Mouse (Mus musculus) stomach, postnatal 0 days (tissue): Measurements from ENCODE around the gene Eif3d. TPM values are rescaled to one million over a fixed set of nuclear protein-coding genes. Genes with fewer than 3 reads are reported as not detected.

Experiments used
- ATAC-seq: fragments of 200-750 bp; cut with Nextera tagmentation; 2 replicates; pipeline ENCODE4 v1.8.0; 2017; ENCODE audit not compliant: low FRiP score, low TSS enrichment
- DNase-seq: peaks from one replicate; pipeline ENCODE4 v3.0.0-alpha.2; 2016; ENCODE audit warnings: low spot score
- H3K27ac ChIP-seq: fragments of 300-500 bp; sonication (generic); replicated peaks from 2 replicates; pipeline ENCODE4 v1.5.1; 2014; ENCODE audit warnings: mild to moderate bottlenecking, control low read depth
- H3K27me3 ChIP-seq: fragments of 300-500 bp; sonication (generic); 2 replicates; pipeline ENCODE4 v1.6.1; 2014; ENCODE audit warnings: low read length; ENCODE audit not compliant: control insufficient read depth, insufficient read depth
- H3K36me3 ChIP-seq: fragments of 300-500 bp; sonication (generic); 2 replicates; pipeline ENCODE4 v1.6.1; 2014; ENCODE audit warnings: low read length, mixed read lengths; ENCODE audit not compliant: control insufficient read depth, insufficient read depth
- H3K4me1 ChIP-seq: fragments of 300-500 bp; sonication (generic); replicated peaks from 2 replicates; pipeline ENCODE4 v1.6.1; 2014; ENCODE audit warnings: antibody characterized with exemption; ENCODE audit not compliant: control insufficient read depth, insufficient read depth
- H3K4me2 ChIP-seq: fragments of 300-500 bp; sonication (generic); replicated peaks from 2 replicates; pipeline ENCODE4 v1.6.1; 2014; ENCODE audit warnings: low read depth, mild to moderate bottlenecking, control low read depth, moderate library complexity
- H3K4me3 ChIP-seq: fragments of 300-500 bp; sonication (generic); 2 replicates; pipeline ENCODE4 v1.5.1; 2014; ENCODE audit warnings: low read depth, low read length, control low read depth
- H3K9ac ChIP-seq: fragments of 300-500 bp; sonication (generic); 2 replicates; pipeline ENCODE4 v1.6.1; 2014; ENCODE audit warnings: mild to moderate bottlenecking, low read length, control low read depth, mixed read lengths
- H3K9me3 ChIP-seq: fragments of 300-500 bp; sonication (generic); 2 replicates; pipeline ENCODE4 v1.6.1; 2016; ENCODE audit warnings: low read length; ENCODE audit not compliant: control insufficient read depth
- CTCF ChIP-seq: IDR thresholded peaks from 2 replicates; pipeline ENCODE4 v1.5.1; 2016; ENCODE audit warnings: antibody characterized with exemption, low read depth, mild to moderate bottlenecking, moderate library complexity
- EP300 ChIP-seq: optimal IDR thresholded peaks from 2 replicates; pipeline ENCODE3; 2016; ENCODE audit warnings: antibody characterized with exemption
- WGBS: fragments of 180-500 bp; shearing (Covaris S2); extraction: QIAGEN DNeasy Blood & Tissue Kit; methylation state at CpG from one replicate; pipeline ENCODE4 v1.1.7; 2014; 5-methylcytosine and 5-hydroxymethylcytosine counted together
- polyA plus RNA-seq: library from polyadenylated mRNA; unstranded; fragments of >200 nt; fragmentation: Nextera tagmentation; extraction: Ambion mirVana; gene quantifications from 2 replicates; pipeline ENCODE4 v1.2.1, GENCODE M21; 2015

The Eif3d gene
- polyA plus RNA-seq, 1 experiment from 2014 or later = 106 TPM

DNA sequence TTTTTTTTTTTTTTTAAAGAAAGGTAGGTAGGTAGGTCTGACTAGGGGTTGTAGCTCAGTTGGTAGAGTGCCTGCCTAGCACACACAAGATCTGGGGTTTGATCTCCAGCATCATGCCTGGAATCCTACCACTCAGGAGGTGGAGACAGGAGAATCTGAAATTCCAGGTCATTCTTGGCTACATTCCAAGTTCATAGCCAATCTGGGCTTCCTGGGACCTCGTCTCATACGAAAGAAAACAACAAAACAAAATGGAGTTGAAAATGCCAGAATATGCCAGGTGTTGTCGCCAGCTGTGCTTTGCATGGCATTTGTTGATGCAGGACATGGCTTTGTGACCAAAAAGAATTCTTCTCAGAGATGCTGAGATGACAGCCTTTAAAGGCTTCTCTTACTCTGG lies 37.4 kb downstream of the Eif3d start:
- TF ChIP-seq CTCF = no peak
- no peak for TF ChIP-seq EP300
- no peaks in the 10 kb centered on the region for H3K36me3 ChIP-seq
- no peaks in the 10 kb centered on the region for H3K9me3 ChIP-seq
- no peak for ATAC-seq
- H3K4me2 ChIP-seq = no peak overlapping the region; the same call in 1 of the 2 replicates
- peaks cover 4% of the 10 kb centered on the region; the same call in 1 of the 2 replicates for H3K4me1 ChIP-seq
- no peak overlapping the region for H3K4me3 ChIP-seq
- H3K9ac ChIP-seq = no peak overlapping the region
- no peak overlapping the region for H3K27ac ChIP-seq
- 61% methylated on average over 3 of the region's 3 CpGs for WGBS
- DNase-seq = no peak
- no peaks in the 10 kb centered on the region for H3K27me3 ChIP-seq

DNA sequence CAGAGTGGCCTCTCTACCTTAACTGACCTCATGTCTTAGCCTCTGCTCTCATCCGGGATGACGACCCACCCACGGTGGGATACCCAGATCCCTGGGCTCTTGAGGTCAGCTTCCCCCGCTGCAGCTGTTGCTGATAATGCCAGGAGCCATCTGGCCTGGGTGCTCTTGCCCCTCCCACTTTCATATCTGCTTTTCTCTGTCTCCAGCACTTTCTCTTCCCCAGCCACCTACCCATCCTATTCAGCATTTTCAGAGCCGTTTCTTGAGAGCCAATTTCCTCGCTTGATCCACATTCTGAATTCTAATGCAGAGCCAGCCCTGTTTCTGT lies 39.0 kb downstream of the Eif3d start:
- 60% methylated on average over 6 of the region's 6 CpGs for whole genome bisulfite sequencing
- no peak overlapping the region for H3K27ac ChIP-seq
- ATAC-seq (no peak), DNase-seq (no peak)
- TF ChIP-seq CTCF (no peak), EP300 (no peak)
- no peak overlapping the region for H3K4me3 ChIP-seq
- H3K9ac ChIP-seq = no peak overlapping the region
- H3K4me1 ChIP-seq = peaks cover 4% of the 10 kb centered on the region; the same call in 1 of the 2 replicates
- no peaks in the 10 kb centered on the region for H3K36me3 ChIP-seq
- H3K9me3 ChIP-seq = no peaks in the 10 kb centered on the region
- H3K4me2 ChIP-seq = no peak overlapping the region
- H3K27me3 ChIP-seq = no peaks in the 10 kb centered on the region

DNA sequence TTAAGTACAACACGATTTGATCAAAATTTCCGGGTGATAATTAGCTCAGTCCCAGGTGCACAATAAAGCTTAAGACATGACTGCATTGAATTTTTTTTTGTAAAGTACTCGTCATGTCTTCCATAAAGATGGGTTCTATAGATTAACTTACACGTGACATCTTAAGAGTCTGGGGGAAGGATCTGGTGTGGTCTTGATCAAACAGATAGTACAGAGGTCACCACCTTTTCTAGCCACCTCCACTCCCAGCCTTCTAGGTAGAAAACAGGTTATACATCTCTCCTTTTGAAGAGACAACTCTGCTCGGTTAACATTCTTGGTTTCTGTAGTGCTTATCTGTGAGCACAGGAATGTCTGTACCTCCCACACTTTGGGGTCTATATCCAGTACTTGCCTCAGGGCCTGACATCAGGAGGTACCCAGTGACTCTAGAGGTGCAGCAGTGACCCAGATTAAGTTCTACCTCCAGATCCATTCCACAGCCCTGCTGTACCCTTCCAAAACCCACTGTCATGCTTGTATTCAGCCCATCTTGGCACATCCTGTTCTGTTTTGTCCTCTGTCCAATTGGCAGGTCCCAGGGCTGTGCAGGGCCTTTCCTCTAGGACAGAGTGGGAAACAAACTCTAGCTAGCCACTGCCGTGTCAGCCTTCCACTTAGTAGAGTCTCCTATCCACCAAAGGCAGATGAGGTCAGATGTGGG lies 39.5 kb downstream of the Eif3d start:
- ATAC-seq (no peak), DNase-seq (no peak)
- H3K4me3 ChIP-seq = no peak overlapping the region
- H3K27ac ChIP-seq = no peak overlapping the region
- H3K9me3 ChIP-seq = no peaks in the 10 kb centered on the region
- WGBS = 65% methylated on average over 6 of the region's 6 CpGs
- H3K27me3 ChIP-seq = no peaks in the 10 kb centered on the region
- peaks cover 4% of the 10 kb centered on the region; the same call in 1 of the 2 replicates for H3K4me1 ChIP-seq
- H3K4me2 ChIP-seq = no peak overlapping the region
- H3K36me3 ChIP-seq = no peaks in the 10 kb centered on the region
- TF ChIP-seq EP300 (no peak), CTCF (no peak)
- H3K9ac ChIP-seq = no peak overlapping the region

DNA sequence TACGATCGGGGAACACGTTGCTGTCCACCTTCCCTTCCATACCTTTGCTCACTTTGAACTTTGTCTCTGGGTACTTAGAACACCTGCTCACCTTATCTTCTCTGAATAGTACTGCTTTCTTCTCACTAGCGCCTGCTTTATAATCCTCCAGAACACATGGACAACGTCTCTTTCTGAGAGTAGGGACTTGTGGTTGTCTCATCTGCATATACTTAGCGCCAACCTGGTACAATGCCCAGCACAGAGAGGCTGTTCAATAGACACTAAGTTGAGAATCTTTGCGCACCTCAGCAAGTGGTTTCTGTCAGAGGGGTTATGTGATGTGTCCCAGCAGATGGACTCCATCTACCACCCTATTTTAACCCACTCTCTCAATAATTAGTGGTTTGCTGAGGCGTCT lies 40.8 kb downstream of the Eif3d start:
- H3K4me2 ChIP-seq = peak overlapping the region; percentile 74
- H3K4me3 ChIP-seq = no peak overlapping the region
- no peak for DNase-seq
- H3K27me3 ChIP-seq = no peaks in the 10 kb centered on the region
- WGBS = 39% methylated on average over 8 of the region's 8 CpGs
- no peaks in the 10 kb centered on the region for H3K9me3 ChIP-seq
- no peak overlapping the region for H3K27ac ChIP-seq
- H3K9ac ChIP-seq = no peak overlapping the region
- no peaks in the 10 kb centered on the region for H3K36me3 ChIP-seq
- H3K4me1 ChIP-seq = peaks cover 4% of the 10 kb centered on the region; the same call in 1 of the 2 replicates
- ATAC-seq = no peak
- no peak for TF ChIP-seq EP300
- no peak for TF ChIP-seq CTCF

DNA sequence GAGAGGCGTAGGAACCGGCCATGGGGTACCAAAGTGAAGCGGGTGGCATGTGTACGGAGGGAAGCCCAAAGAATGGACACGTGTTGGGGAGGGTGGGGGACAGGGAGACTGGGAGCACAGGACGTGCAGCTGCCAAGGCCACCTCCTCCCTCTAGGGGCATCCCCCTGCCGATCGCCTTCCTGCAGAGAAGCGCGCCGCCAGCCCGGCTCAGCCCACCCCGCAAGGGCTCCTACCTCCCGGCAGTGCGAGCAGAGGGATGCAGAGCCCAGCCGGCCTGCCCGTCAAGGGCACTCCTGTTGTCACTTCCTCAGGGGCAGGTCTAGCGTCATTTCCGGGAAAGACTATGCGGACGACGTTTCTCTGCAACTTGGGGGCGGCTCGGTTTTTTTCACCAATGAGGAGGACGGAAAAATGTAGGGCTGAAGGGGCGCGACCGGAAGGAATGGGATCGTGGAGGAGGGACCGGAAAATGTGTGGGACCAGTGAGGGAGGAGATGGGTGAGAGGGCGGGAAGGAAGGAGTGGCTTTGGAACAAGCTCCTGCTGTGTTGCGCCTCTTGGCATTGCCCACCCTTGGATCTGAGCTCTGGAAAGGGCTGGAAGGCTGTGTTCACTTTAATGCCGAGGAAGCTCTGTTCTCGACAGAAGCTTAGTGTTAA lies 41.8 kb downstream of the Eif3d start, which contains the start of gene Txn2:
Gene Txn2, minus strand, starts transcription at position 334 of the 659 bp plus-strand sequence.
- H3K4me2 ChIP-seq = peak within 1 kb of the TSS; percentile 74
- H3K9ac ChIP-seq = peak within 1 kb of the TSS; percentile 65
- no peaks in the 10 kb centered on the region for H3K27me3 ChIP-seq
- peaks cover 4% of the 10 kb centered on the region; the same call in 1 of the 2 replicates for H3K4me1 ChIP-seq
- peak; percentile 95 for ATAC-seq
- DNase-seq = peak; percentile 97
- H3K27ac ChIP-seq = peak within 1 kb of the TSS; percentile 96
- 1% methylated on average over 34 of the region's 34 CpGs for WGBS
- H3K36me3 ChIP-seq = 0 out of 2 replicates have a peak, but pooled peaks cover 3% of the 10 kb centered on the region
- H3K9me3 ChIP-seq = no peaks in the 10 kb centered on the region
- TF ChIP-seq CTCF = peak; percentile 44; the same call in 1 of the 2 replicates
- no peak for TF ChIP-seq EP300
- H3K4me3 ChIP-seq = peak within 1 kb of the TSS; percentile 70

DNA sequence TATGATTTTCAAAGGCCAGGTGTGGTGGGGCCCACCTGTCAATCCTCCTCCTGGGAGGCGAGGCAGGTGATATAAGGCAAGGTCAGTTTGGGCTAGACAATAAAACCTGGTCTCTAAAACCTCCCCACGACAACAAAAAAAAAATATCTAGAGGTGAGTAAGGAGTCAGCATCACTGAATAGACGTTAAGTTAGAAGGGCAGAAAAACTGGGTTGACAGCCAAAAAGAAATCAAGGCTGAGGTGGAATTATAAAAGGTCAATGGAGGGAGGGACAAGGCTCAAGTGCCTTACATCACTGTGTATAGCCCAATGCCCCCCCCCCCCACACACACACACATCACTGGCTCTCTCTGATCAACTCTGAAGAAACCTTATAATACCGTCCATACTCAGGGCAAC lies 42.5 kb downstream of the Eif3d start:
- Histone ChIP-seq H3K36me3 (peaks cover 6% of the 10 kb centered on the region; the same call in 1 of the 2 replicates), H3K27ac (peak overlapping the region; percentile 96), H3K4me1 (peaks cover 4% of the 10 kb centered on the region; the same call in 1 of the 2 replicates), H3K4me3 (peak overlapping the region; percentile 70), H3K9me3 (no peaks in the 10 kb centered on the region), H3K4me2 (peak overlapping the region; percentile 72), H3K27me3 (no peaks in the 10 kb centered on the region), H3K9ac (peak overlapping the region; percentile 65)
- DNase-seq (no peak), ATAC-seq (no peak)
- 13% methylated on average over 4 of the region's 4 CpGs for WGBS
- no peak for TF ChIP-seq CTCF
- TF ChIP-seq EP300 = no peak
